Mouse (Mus musculus) cerebellum, adult 9-10 months (tissue): ENCODE results near the gene Evi5.
A peak's percentile ranks its signal among the peaks of the same experiment; 100 is the strongest.

Experiments used
- DNase-seq: peaks from one replicate; pipeline ENCODE4 v3.0.0; 2022

The Evi5 gene

DNA sequence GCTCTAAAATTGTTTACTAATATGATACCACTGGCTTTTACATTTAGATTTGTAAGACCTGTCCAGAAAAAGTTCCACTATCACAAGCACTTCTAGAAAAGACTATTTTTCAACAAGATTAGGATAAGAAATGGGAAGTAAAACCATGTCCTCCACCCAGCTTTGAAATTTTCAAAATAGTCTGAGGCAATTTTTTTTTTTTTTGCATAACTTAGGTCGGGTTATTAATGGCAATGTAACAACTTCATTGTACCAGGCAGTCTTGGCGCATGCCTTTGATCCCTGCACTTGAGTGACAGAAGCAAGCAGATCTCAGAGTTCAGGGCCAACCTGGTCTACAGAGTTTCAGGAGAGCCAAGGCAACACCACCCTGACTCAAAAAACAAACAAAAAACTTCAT, 5.2 kb downstream of the Evi5 start:
- no peak for DNase-seq

DNA sequence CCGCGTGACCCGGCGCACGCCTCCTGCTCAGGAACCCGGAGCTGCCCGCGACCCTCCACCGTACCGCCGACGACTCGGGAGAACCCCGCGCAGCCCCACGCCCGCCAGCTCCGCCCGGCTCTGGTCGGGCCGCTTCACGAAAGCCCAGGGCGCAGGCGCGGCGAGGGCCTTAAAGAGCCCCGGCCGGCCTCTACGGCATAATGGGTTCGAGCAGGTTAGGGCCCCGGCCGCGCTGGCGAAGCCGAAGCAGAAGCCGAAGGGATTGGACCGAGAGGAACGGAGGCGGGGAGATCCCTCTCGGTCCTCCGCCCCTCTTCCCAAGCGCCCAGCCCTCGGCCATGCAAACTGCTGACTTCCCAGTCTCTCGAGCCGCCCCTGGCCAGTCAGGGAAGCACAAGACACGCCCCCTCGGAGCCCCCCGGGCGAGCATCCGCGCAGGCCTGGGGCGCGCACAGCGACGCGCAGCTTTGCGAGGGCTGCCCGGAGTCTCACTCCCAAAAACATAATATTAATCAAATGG, 5.9 kb downstream of the Evi5 start:
- DNase-seq: peak; percentile 92

DNA sequence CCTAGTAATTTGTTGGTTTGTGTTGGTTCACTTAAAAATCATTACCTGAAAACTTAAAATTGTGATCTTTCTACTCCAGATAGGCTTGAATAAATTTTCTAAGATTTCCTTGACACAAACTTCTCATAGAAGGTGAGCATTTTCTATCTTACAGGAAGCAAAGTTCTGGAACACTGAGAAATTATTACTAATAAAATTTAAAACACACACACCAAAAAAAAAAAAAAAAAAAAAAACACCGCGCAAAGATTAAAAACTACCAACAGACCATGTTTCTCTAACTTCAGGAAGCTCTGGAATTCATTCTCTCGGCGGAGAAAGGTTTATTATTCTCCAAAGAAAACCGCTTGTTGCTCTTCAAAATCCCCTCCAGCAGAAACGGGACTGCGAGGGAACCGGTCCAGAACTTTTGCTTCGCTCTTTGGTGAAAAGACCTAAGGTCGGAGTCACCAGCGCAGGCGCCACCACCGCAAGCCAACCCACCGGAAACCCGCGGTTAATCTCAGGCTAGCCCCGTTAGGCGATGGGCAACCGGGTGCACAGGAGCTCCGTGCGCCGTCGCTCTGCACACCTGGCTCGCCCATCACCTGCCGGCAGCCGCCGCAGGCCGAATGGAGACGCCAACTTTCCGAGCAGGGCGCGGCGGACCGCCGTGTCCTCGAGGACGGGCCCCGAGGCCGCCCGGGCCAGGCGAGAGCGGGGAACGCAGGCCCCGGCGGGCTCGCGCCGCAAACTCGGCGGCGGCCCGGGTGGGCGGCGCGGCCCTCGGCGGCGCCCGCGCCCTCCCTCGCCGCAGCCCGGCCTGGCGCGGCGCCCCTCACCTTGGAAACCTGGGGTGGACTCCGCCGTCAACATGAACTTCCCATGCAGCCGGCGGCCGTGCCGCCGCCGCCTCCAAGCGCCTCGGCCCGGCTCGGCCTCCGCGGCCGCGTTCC, 6.7 kb downstream of the Evi5 start:
- peak; percentile 45 for DNase-seq

DNA sequence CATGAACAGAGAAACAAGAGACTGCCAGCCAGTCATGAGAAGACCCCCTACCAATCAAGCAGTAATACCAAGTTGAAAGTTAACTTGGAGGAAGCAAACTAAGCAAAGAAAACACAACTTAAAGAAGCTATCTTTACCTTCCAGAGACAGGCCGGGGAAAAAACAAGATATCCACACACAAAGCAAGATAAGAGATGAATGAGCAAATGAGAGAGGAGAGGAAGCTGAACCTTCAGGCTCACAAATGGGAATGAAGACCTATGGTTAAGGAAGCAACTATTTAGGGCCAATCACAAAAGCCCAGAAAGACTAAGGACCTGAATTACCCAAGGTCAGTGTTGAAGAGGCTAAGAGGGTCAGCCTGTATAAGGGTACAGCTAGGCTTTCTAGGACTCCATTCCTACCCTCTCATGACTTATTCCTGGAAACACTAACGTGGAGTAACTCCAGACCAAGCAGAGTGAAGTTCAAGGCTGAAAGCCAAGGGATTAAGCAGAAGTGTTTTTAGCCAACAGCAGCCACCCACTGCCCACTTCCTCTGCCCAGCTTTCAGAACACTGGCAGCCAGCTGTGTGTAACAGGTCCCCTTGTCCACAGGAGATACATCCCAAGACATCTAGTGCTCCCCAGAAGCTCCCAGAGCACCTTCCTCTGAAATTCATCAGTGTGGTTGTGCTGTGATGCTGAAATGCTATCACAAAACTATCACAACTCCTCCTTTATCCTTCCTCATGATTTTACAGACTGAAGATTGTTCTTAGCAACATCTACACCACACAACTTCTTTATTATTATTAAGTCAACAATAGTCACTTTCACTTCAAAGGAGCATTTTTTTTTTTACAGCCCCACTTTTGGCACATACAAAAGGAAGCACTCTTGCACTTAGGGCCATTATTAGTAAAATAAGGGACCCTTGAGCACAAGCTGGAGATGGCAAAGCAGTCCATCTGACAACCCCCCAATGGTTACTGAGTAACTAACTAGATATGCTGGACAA, 8.5 kb downstream of the Evi5 start:
- no peak for DNase-seq

DNA sequence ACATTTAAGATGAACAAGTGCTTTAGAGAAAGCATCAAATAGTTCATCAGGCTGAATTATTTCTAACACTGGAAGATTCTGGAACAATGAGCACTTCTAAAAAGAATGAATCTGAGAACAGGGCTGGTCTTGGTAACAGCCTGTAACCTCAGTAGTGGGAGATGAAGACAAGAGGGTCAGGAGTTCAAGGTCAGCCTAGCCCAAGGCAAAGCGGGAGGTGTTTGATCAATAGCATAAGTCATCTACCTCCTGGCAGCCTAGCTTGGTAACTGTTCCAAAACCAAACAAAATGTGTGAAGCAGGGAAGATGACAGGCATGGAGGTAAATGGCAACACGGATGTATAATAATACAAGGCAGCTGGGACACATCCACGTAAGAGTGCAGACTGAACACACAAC, 10.9 kb downstream of the Evi5 start:
- no peak for DNase-seq

DNA sequence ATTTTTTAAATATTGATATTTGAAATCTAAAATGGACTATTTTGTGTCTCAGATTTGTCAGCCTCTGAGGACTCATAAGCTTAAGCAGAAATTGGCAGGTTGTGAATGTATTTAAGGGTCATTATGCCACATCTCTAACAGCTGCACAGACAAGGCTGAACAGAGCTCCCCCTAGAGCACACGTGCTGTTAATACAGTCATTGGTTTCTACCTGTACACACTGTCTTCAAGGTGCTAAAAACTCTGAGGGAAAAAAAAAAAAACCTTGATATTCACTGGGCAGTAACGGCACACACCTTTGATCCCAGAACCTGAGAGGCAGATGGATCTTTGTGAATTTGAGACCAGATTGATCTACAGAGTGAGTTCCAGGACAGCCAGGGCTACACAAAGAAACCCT, 15.9 kb downstream of the Evi5 start:
- no peak for DNase-seq

DNA sequence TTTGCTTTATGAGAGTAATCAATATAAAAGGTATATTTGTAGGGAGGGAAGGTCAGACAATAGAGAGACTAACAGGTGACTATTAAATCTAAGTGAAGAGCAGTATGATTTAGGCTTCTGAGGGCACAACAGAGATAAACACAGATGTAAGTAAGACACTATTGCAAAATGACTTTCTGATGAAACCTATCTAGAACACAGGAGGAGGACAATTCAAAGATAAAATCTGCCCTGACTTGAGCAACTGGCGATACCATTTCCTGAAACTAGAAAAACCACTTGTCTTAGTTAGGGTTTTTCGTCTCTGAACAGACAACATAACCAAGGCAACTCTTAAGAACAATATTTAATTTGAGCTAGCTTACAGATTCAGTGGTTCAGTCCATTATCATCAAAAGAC, 19.4 kb downstream of the Evi5 start:
- no peak for DNase-seq

DNA sequence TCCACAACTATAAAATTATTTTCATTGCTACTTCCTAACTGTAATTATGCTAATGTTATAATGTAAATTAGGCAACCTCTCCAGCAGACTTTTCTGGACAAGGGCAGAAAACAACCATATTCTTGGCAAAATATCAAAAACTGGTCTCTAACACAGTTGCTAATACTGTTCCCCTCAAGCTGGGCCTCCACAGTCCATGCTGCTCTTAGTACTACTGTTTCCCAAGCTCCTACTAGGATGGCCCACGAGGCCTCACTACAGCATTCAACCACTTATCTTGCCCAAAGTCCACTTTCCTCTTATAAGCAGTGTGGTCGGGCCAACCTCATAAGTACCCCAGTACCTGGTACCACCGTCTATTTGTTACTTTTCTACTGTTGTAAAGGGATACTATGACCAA, 20.4 kb downstream of the Evi5 start:
- DNase-seq: no peak

DNA sequence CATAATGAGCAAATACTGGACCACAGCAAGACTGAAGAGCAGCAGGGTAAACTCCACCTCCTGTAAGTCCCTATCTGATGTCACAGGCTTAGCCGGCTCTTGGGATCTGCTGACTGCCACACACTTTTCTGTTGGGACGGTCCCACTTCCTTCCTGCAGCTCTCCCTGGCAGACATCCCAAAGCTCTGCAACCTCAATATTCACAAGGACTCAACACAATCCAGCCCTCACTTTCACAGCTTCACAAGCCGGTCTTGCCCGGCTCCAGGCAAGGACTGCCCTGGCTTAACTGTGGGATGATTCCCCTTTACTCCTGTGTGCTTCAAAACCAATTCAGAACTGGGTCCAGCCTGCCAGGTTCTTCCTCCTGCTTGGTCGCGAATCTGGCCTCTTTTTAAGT, 21.1 kb downstream of the Evi5 start:
- DNase-seq: no peak

DNA sequence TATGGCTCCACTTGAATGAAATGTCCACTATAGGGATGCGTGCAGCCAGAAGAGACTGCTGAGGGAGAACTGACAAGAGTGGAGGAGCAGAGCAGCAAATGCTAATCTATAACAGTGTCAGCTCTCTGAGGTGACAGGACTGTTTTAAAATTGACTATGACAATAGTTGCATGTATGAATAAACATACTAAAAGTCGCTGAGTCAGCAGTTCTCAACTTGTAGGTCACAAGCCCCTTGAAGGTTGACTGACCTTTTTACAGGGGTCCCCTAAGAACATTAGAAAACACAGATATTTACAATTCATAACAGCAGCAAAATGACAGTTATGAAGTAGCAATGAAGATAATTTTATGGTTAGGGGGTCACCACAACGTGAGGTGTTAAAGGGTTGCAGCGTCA, 25.9 kb downstream of the Evi5 start:
- no peak for DNase-seq

DNA sequence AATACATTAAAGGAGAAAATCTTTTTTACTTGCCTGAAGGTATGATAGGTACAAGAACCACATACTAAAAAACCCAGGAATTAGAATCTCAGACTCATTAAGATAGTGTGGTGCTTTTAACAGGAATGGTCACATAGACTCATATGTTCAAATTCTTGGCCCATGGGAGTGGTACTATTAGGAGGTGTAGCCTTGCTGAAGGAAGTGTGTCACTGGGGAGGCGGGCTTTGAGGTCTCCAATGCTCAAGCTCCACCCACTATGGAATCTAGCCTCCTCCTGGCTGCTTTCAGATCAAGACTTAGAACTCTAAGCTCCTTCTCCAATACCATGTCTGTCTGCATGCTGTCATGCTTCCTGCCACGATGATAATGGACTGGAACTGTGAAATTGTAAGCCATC, 27.1 kb downstream of the Evi5 start:
- no peak for DNase-seq

DNA sequence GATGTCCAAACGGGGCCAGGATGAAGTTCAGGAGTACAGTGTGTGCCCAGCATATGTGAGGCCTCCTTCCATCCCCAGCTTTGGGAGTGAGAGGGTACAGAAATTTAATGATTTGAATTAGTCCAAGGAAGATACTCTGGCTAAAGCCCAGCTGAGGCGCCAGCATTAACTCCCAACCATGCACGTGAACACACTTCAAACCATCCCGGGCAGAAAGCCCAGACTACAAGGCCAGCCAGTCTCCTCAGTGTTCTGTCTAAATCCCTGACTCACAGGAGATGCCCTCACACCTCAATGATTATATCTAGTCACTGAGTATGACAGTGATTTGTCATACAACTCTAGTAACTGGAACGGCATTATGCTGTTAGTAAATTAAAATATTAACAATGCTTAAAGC, 27.6 kb downstream of the Evi5 start:
- DNase-seq: peak; percentile 65

DNA sequence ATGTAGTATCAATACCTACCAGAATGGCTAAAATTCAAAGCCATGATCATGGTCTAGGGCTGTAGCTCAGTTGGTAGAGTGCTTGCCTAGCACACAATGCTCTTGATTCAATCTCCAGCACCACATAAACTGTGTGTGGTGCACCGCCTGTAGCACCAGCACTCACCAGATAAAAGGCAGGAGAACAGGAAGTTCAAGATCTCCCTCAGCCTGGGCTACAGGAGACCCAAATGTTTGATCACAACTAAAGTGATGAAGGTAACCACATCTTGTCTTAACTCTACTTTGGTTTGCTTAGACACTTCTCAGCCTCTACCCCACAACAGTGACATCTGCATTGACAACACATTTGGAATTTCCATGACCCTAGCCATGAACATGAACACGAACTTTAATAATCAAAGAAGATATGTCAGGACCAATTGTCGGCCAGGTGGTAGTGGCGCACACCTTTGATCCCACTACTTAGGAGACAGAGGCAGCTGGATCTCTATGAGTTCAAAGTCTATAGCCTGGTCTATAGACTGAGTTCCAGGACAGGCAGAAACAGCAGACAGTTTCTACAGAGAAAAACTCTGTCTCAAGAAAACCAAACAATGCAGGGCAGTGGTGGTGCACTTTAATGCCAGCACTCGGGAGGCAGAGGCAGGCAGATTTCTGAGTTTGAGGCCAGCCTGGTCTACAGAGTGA, 34.2 kb downstream of the Evi5 start:
- no peak for DNase-seq

DNA sequence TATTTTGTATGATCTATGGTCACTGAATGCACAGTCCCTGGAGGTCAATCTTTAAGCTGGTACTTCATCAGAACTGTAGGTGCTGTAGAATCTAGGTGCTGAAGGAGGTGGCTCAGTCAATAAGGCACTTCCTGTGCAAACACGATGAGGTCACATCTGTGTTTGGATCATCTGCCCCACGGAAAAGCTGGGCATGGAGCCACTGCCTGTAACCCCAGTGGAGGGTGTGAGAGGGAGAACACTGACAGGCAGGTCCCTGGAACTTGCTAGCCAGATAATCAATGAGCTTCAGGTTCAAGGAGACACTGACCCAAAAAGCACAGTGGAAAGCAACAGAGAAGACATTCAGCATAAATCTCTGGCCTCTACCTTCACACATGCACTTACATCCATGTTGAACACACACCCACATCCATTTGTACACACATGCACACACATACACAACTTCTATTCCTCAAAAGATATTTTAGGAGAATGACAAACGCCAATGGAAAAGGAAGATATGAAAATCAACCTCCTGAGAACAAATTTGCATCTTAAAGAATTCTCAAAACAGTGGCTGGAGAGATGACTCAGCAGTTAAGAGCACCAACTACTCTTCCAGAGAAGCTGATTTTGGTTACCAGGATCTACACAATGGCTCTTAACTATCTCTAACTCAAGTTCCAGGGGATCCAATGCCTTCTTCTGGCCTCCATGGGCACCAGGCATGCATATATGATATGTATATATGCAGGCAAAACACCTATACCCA, 35.8 kb downstream of the Evi5 start:
- no peak for DNase-seq

DNA sequence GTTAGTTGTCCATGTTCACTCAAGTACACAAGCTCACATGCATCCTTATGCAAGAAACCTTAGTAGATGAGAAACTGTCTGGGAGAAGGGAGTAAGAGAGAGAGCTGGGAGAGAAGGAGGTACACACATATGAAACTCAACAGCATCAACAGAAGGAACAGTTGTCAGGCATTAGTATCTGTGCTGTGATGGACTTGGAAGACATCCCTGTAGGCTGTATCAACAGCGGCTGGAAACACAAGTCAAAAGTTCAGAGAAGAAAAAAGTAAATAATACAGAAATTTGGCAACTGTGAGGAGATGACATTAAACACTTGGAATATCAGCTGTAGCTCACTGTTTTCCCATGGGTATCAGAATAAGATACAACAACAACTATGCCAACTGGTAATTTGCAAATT, 40.6 kb downstream of the Evi5 start:
- no peak for DNase-seq

DNA sequence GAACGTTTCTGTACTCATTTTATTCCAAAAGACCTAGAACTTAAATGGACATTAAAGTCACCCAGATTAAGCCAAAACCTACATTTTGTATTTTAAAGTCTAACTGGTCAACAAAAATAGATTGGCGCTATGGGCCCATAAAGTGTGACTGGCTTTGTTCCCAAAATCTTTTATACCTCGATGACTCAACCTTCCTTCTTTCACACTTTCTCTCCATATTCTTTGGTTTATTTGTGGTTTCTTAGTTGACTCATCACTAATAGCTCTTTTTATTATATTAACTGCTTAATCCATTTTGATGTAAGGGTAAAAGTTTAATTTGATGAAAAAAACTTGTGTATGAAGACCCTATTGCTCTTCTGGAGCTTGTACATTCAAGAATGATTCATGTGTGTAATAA, 43.6 kb downstream of the Evi5 start:
- no peak for DNase-seq

DNA sequence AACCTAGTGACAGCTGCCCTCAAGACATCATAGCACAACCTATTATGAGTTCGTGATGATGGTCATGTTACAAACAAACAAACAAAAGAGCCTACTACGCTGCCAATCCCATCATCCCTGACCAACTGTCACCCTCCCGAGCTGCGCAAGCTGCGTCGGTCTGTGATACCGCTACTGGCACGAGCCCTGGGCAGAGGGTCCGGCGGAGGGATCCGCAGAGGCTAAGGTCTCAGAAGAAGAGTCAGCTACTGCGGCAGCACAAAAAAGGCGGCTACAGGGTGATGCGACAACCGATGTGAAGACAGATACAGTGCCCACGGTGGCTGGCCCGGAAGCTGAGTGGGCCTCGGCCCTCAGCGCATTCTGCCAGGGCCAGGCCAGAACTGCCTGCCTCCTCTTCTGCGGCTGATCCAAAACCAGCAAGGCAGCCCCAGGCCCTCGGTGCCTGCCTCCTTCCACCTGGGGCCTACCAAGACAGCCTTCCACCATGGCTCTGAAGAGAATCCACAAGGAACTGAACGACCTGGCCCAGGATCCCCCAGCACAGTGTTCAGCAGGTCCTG, 44.8 kb downstream of the Evi5 start, which contains the start of gene Ube2d2b:
Gene Ube2d2b, plus strand, starts transcription at position 102 of the 563 bp plus-strand sequence.
- no peak for DNase-seq

DNA sequence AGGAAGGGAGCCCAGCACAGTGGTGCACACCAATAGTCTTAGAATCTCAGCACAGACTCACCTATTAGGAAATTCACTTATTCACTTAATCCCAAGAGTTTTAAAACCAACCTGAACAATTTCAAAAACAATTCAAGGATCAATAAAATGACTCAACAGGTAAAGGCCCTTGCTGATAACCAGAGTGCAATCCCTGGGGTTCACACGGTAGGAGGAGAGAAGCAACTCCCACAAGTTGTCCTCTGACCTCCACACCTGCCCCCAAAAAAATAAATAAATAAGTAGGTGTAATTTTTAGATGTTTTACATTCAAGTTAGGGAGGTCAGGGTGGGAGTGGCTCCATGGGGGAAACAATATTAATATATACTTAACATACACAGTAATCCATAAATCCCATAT, 52.4 kb downstream of the Evi5 start:
- DNase-seq: no peak

DNA sequence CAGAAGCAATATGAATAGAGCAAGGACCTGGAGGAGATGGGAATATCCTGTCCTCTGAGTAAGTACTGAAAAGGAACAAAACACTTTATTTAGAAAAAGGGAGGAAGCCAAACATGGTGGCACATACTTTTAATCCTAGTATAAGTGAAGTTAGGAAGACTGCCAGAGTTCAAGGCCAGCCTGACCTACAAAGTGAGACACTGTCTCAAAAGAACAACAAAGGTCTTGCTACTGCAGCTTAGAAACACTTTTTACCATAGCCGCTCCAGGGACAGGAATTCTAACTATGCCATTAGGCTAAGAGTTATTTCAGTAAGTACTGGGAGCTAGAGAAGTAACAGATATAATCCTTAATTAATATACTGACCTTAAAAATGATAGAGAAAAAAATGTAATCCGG, 60.3 kb downstream of the Evi5 start:
- DNase-seq: no peak

DNA sequence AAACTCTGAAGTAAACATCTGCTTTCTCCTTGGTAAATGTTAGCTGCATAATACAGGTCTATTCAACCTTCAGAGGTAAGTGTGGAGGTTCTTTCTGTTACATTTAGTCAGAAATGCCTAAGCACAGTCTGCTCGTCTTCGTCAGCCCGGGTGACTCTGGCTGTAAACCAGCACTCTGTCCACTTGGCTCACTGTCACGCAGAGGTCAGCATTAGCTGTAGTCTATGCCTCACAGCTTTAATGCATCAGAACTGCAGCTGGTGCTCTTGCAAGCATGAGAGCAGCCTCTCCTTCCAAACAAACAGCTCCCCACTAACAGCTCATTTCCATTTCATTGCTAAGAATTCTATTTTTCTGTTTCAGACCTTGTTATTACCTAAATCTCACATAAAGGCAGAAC, 67.4 kb downstream of the Evi5 start:
- DNase-seq: no peak

DNA sequence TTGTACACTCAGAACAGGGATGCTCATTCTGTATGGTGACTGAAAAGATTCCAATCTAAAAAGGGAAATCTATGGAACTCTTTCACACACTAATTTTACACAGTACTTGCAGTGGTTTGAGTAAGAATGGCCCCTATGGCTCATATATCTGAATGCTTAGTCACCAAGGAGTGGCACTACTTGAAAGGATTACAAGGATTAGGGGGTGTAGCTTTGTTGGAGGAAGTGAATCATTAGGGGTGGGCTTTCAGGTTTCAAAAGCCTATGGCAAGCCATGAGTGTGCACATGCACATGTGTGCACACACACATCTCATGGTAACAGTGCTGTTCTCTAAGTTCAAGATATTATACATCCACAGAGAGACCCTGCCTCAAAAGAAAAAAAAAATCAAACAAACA, 72.3 kb downstream of the Evi5 start:
- no peak for DNase-seq

DNA sequence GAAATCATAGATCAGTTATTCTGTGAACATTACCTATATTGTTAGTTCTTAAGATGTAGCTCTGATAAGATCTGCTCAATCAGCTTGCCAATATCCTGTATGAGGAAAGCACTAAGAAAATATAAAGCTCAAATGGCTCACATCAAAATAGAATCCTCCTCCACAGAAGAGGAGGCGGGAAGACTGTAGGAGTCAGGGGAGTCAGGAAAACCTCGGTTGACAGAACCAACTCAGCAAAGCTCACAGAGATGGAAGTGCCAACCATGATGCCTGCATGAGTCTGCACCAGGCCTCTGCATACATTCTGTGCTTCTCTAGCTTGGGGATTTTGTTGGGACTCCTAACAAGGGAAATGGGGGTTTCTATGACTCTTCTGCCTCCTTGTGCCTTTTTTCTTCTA, 73.7 kb downstream of the Evi5 start:
- no peak for DNase-seq
